Mouse (Mus musculus): ENCODE data around the gene Zfp870.

- TF ChIP-seq CTCF (conservative IDR thresholded peaks at IDR 0.05; ENCODE audit: low read length) (no peak), NANOG (IDR thresholded peaks at IDR 0.05; ENCODE audit: borderline replicate concordance, low read length) (no peak), POU5F1 (IDR thresholded peaks at IDR 0.05; ENCODE audit: borderline replicate concordance, low read length) (no peak)
These were observed at the start of gene Zfp870 for GRCm38 (mm10) chr17:32891239-32892180.
